Mouse (Mus musculus) heart, postnatal 36 days (tissue): ENCODE results near the gene Traf4. TPM values are rescaled to one million over a fixed set of nuclear protein-coding genes. Genes with fewer than 3 reads are reported as not detected.

ENCODE experiments used
- DNase-seq, 2 experiments: peaks; one replicate each; pipeline ENCODE4 v3.0.0; 2021 to 2022
- intact Hi-C: fragments of 180-260 bp; cut with DNase I; formaldehyde crosslinking; loops from one replicate; pipeline ENCODE4 v1.15.1; 2025
- microRNA-seq, 2 experiments: library from miRNA; unstranded; fragments of <30 nt; microRNA quantifications; one replicate each; pipeline ENCODE4 v1.2.0; 2021; ENCODE audit warnings: borderline number of aligned reads in 2 of 2
- total RNA-seq, 2 experiments: library from RNA; stranded (reverse); gene quantifications; 2 replicates each; pipeline ENCODE4 v1.2.3; 2021

The Traf4 gene
- total RNA-seq, 2 experiments from 2014 or later = 6.1 to 7.0 TPM

DNA sequence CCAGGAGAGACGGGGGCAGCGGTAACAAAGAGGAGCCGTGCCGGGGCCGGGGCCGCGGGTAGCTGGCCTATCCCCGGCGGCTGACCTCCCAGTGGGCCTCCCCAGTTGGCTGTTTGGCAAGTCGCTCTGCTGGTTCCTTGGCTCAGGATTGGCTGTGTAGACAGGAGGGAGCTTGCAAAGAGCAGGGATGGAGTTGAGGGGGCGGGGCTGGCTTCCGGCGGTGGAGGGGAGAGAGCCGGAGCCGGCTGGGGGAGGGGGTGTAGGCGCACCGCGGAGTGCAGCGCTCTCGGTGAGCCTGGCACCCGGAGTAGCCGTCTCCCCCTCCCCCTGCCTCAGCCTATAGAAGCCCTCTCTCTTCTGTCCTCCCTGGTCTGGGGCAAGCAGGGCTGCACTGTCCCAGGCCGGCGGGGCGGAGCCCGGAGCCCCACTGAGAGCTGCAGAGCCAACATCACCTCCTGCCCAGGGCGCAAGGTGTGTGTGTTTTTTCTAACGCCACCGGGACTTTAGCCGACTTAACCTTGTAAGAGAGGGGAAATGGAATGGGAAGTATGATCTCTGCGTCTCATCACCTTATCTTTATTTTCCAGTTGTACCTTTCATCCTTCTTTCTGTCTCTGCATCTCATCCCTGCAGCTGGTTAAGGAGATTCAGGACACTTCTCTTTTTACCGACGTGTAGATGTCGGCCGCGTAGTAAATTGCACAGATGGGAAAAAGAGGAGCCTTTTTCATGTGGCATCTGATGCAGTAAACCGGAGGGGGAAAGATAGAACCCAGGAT lies 49.8 kb downstream of the Traf4 start:
- DNase-seq = peak; percentile 86 to 89
- intact Hi-C loops = no loop called here

DNA sequence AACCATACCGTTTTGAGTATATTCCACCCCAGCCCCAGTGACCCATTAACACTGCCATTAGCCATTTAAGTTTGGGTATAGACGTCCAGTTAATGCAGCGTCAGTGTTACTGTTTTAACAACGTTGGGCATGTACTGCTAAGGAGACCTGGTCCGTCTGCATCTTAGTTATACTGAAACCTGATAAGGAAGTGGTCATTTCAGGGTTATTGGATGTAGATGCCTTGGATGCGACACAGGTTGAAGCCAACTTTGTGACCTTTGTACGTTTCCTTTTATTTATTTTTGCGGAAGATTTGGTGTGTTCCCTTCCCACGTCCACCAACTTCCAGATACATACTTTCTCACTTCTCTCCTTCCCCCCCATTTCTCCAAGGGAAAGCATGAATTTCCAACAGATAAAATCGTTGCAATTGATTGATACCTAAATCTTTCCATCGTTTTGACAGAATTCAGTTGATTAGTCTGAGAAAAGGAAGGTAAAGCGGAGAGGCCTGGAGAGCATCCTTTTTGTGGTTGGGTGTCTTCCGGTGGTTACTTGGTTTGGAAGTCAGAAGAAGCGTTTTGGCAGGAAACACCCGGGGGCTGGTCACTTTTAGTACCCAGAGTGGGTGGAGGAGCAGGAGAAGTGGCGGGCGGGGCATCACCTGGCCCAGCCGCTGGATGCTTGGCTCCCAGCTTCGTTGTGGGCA lies 50.6 kb downstream of the Traf4 start:
- no peak for DNase-seq
- intact Hi-C loops = loop anchor here (1.0 kb wide), 1 partner anchor 11 kb away; no protein-coding TSS in a partner anchor

DNA sequence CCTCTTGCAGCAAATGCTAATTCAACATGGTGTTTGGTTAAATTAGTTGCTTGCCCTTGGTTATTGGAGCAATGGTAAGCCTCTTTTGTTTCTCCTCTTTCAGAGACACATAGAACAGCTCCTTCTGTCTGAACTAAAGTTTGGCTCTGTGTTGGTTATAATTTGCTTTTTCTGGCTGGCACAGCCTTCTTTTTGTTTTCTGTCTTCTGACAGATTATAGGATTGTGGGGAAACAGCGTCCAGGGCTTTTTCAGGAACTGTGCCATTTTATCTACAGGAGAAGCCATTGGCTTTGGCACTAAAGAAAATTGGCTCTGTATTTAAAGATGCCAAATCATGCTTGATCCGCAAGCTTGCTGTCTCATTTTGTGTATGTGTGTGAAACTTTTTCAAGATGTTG lies 51.8 kb downstream of the Traf4 start:
- DNase-seq = no peak
- intact Hi-C loops = loop anchor here (1.0 kb wide), 1 partner anchor 9 kb away; no protein-coding TSS in a partner anchor

Small RNA genes lying within 50 kb of the gene (microRNA-seq; reads per million reads assigned to microRNA genes)
- 2.9 to 3.4 reads per million in 2 experiments for gene Mir7653

Other genes with a start within 250 kb of the Traf4 start
- under 1 TPM; 0.16 to 0.44 TPM for gene Sez6, start 234.8 kb downstream of the Traf4 start, total RNA-seq
- gene Phf12, start 182.8 kb downstream of the Traf4 start, total RNA-seq = 10 to 100 TPM; 23.2 to 31.5 TPM
- 1 to 10 TPM; 3.9 to 5.0 TPM for gene Dhrs13, start 133.3 kb downstream of the Traf4 start, total RNA-seq
- gene Flot2, start 127.7 kb downstream of the Traf4 start, total RNA-seq = 10 to 100 TPM; 63.5 to 64.3 TPM
- gene Eral1, start 85.2 kb downstream of the Traf4 start, total RNA-seq = 10 to 100 TPM; 26.2 to 28.4 TPM
- gene Fam222b, start 70.9 kb downstream of the Traf4 start, total RNA-seq = 10 to 100 TPM; 11.7 to 12.3 TPM
- 1 to 10 TPM; 2.2 to 3.4 TPM for gene Nek8, start 11.1 kb upstream of the Traf4 start, total RNA-seq
- 1 to 10 TPM; 6.1 to 7.5 TPM for gene Tlcd1, start 11.1 kb upstream of the Traf4 start, total RNA-seq
- 100 to 1,000 TPM; 805 to 853 TPM for gene Rpl23a, start 18.0 kb upstream of the Traf4 start, total RNA-seq
- 10 to 100 TPM in 1 of 2 experiments, 1 to 10 TPM in 1; 10.0 to 13.2 TPM for gene Rab34, start 22.8 kb upstream of the Traf4 start, total RNA-seq
- gene Proca1, start 27.8 kb upstream of the Traf4 start, total RNA-seq = under 1 TPM; 0.50 to 0.70 TPM
- gene Sdf2, start 80.2 kb upstream of the Traf4 start, total RNA-seq = 10 to 100 TPM; 47.4 to 47.7 TPM
- 10 to 100 TPM; 28.4 to 29.6 TPM for gene Supt6, start 80.4 kb upstream of the Traf4 start, total RNA-seq
- gene 2610507B11Rik, start 96.2 kb upstream of the Traf4 start, total RNA-seq = 100 to 1,000 TPM; 187 to 210 TPM
- under 1 TPM; 0.50 to 0.62 TPM for gene BC030499, start 125.3 kb upstream of the Traf4 start, total RNA-seq
- under 1 TPM; 0.54 to 0.58 TPM for gene Spag5, start 135.9 kb upstream of the Traf4 start, total RNA-seq
- gene Aldoc, start 157.4 kb upstream of the Traf4 start, total RNA-seq = 1 to 10 TPM in 1 of 2 experiments, under 1 TPM in 1; 0.68 to 1.6 TPM
- 10 to 100 TPM; 22.7 to 24.1 TPM for gene Pigs, start 162.8 kb upstream of the Traf4 start, total RNA-seq
- 1 to 10 TPM; 5.3 to 6.2 TPM for gene Unc119, start 177.9 kb upstream of the Traf4 start, total RNA-seq
- not detected for gene Foxn1, start 221.0 kb upstream of the Traf4 start, total RNA-seq